Mouse (Mus musculus): ENCODE data around the gene Prpf8.

DNA sequence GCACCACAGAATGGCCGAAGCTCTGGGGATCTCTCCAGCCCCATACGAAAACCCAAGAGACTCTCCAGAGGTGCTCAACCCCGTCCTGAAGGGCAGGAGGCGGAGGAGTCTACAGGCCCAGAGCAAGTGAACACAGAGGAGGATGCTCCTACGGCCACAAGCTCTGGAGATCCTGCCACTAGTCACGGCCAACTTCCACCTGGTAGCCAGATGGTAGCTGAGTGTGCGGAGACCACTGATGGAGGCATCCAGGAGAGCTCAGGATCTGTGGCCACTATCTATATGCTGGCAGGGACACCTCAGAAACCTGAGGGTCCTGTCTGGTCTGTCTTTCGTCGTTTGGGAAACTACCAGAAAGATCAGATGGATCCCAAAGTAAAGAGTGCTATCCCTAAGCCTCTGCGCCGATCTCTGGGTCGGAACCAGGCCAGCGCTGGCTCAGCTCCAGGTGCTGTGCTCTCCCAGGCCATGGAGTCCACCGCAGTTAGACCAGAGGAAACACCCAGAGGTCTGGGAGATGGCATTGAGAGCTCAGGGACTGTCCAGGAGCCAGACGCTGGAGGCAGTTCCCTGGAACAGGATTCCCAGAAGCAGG is 39.0 kb downstream of the Prpf8 start:
- TF ChIP-seq CTCF (IDR thresholded peaks at IDR 0.05; ENCODE audit: control insufficient read depth, insufficient read depth, low read length) = no peak
- no peak for TF ChIP-seq POLR2A (IDR thresholded peaks at IDR 0.05; ENCODE audit: borderline replicate concordance, control insufficient read depth, low read depth, low read length)
